Mouse (Mus musculus) heart, embryonic 14.5 days (tissue): ENCODE data around the gene Nxnl1. TPM values are rescaled to one million over a fixed set of nuclear protein-coding genes. Genes with fewer than 3 reads are reported as not detected.
"Not testable (repeated sequence)": the region's sequence is repeated elsewhere in the genome, so short reads cannot be mapped to it uniquely, and the experiment has no call there.

Experiments
- ATAC-seq: fragments of 200-750 bp; cut with Nextera tagmentation; 2 replicates; pipeline ENCODE4 v1.8.0; 2017; ENCODE audit warnings: low read depth, moderate TSS enrichment; ENCODE audit not compliant: insufficient number of reproducible peaks, insufficient read depth, low FRiP score
- H3K27ac ChIP-seq, 2 experiments: fragments of 200-500 bp in 1 of 2; fragments of 300-500 bp in 1 of 2; sonication (generic) in 1 of 2; replicated peaks in 1 of 2; 2 replicates each; pipeline ENCODE4 v1.5.1; 2012 to 2014; ENCODE audit warnings: low read depth in 2 of 2, low read length in 2 of 2, control low read depth in 1 of 2, mild to moderate bottlenecking in 1 of 2, mixed read lengths in 1 of 2; ENCODE audit not compliant: control insufficient read depth in 1 of 2, insufficient read depth in 1 of 2
- H3K27me3 ChIP-seq: fragments of 300-500 bp; sonication (generic); 2 replicates; pipeline ENCODE4 v1.6.1; 2014; ENCODE audit warnings: mild to moderate bottlenecking, low read length, control low read depth; ENCODE audit not compliant: control insufficient read depth, insufficient read depth
- H3K36me3 ChIP-seq: fragments of 300-500 bp; sonication (generic); 2 replicates; pipeline ENCODE4 v1.6.1; 2014; ENCODE audit warnings: mild to moderate bottlenecking, control low read depth, low read length, mixed read lengths; ENCODE audit not compliant: control insufficient read depth, insufficient read depth
- H3K4me1 ChIP-seq, 2 experiments: fragments of 200-500 bp in 1 of 2; fragments of 300-500 bp in 1 of 2; sonication (generic) in 1 of 2; 2 replicates each; pipeline ENCODE4 v1.6.1; 2012 to 2014; ENCODE audit warnings: low read length in 2 of 2, control low read depth in 1 of 2, mixed read lengths in 1 of 2; ENCODE audit not compliant: control insufficient read depth in 2 of 2, insufficient read depth in 2 of 2
- H3K4me2 ChIP-seq: fragments of 300-500 bp; sonication (generic); 2 replicates; pipeline ENCODE4 v1.6.1; 2014; ENCODE audit warnings: mild to moderate bottlenecking, low read length
- H3K4me3 ChIP-seq, 2 experiments: fragments of 200-500 bp in 1 of 2; fragments of 300-500 bp in 1 of 2; sonication (generic) in 1 of 2; 2 replicates each; pipeline ENCODE4 v1.5.1; 2012 to 2014; ENCODE audit warnings: low read length in 2 of 2, mild to moderate bottlenecking in 2 of 2, control low read depth in 1 of 2, low read depth in 1 of 2, moderate library complexity in 1 of 2; ENCODE audit not compliant: control insufficient read depth in 1 of 2, insufficient read depth in 1 of 2
- H3K9ac ChIP-seq: fragments of 300-500 bp; sonication (generic); 2 replicates; pipeline ENCODE4 v1.6.1; 2014; ENCODE audit warnings: mild to moderate bottlenecking, low read length
- H3K9me3 ChIP-seq: fragments of 300-500 bp; sonication (generic); 2 replicates; pipeline ENCODE4 v1.6.1; 2016; ENCODE audit warnings: low read length, control low read depth; ENCODE audit not compliant: control insufficient read depth
- WGBS: fragments of 180-500 bp; shearing (Covaris S2); extraction: QIAGEN DNeasy Blood & Tissue Kit; methylation state at CpG from one replicate; pipeline ENCODE4 v1.1.7; 2014; 5-methylcytosine and 5-hydroxymethylcytosine counted together
- polyA plus RNA-seq: library from polyadenylated mRNA; unstranded; fragments of >200 nt; fragmentation: Nextera tagmentation; extraction: Ambion mirVana; gene quantifications from 2 replicates; pipeline ENCODE4 v1.2.1, GENCODE M21; 2014

Nxnl1 gene
- polyA plus RNA-seq, 1 experiment from 2014 or later: not detected

DNA sequence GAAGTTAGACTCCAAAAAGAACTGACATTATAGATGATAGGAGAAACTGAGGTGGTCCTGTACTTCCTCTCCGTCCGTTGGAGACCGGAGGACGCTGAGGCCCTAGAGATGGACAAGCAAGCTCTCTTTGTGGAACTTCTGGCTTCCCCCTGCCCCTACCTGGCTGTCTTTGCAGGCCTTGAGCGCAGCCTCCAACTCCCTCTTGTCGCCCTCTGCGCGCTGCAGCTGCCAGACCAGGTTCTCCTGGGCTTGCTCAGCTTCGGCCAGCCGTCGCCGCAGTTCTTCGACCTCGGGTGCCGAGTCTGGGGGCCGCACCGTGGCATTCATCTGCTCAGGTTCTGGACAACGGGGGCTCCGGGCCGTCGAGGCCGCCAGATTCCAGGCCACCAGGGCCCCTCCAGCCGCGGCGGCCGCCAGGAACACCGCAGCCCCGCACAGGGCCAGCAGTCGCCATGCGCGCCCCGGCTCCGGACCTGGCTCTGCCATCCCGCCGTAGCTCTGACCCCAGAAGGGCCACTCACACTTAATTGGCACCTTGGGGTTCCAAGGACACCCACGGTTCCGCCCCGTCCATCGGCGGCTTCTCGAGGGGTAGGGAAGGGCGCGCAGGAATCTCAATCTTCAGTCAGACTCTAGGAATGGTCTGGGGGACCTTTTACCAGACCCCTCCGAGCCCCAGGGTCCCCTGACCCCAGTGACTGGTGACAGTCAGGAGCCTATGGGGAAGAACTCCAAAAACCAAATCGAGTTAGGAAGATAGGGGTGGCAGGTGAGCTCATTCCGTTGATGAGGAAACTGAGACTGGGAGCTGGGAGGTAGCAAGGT, 41.0 kb downstream of the Nxnl1 start, which contains the start of gene Ccdc194:
Gene Ccdc194 (minus strand): TSS at position 486 of the 825 bp plus-strand sequence.
- peak within 1 kb of the TSS; percentile 3 to 6; a peak in 2 of 4 replicates for H3K4me3 ChIP-seq
- 14% methylated on average over 46 of the region's 46 CpGs for WGBS
- no peaks in the 10 kb centered on the region for H3K27me3 ChIP-seq
- H3K27ac ChIP-seq: peak within 1 kb of the TSS; percentile 88 to 95
- peaks cover 28 to 29% of the 10 kb centered on the region in 2 experiments for H3K4me1 ChIP-seq
- H3K9ac ChIP-seq: peak within 1 kb of the TSS; percentile 46
- H3K36me3 ChIP-seq: no peaks in the 10 kb centered on the region
- H3K9me3 ChIP-seq: no peaks in the 10 kb centered on the region
- H3K4me2 ChIP-seq: peak within 1 kb of the TSS; percentile 51
- ATAC-seq: no peak

GRCm38 (mm10) chr8:71521634-71522033, 44.8 kb downstream of the Nxnl1 start:
- Histone ChIP-seq H3K4me3 (no peak overlapping the region), H3K9me3 (no peaks in the 10 kb centered on the region), H3K27me3 (no peaks in the 10 kb centered on the region), H3K36me3 (no peaks in the 10 kb centered on the region), H3K4me2 (no peak overlapping the region), H3K27ac (no peak overlapping the region), H3K9ac (no peak overlapping the region), H3K4me1 (peaks cover 13 to 14% of the 10 kb centered on the region in 2 experiments)
- 4% methylated on average over 17 of the region's 17 CpGs for WGBS
- ATAC-seq: peak; percentile 60

DNA sequence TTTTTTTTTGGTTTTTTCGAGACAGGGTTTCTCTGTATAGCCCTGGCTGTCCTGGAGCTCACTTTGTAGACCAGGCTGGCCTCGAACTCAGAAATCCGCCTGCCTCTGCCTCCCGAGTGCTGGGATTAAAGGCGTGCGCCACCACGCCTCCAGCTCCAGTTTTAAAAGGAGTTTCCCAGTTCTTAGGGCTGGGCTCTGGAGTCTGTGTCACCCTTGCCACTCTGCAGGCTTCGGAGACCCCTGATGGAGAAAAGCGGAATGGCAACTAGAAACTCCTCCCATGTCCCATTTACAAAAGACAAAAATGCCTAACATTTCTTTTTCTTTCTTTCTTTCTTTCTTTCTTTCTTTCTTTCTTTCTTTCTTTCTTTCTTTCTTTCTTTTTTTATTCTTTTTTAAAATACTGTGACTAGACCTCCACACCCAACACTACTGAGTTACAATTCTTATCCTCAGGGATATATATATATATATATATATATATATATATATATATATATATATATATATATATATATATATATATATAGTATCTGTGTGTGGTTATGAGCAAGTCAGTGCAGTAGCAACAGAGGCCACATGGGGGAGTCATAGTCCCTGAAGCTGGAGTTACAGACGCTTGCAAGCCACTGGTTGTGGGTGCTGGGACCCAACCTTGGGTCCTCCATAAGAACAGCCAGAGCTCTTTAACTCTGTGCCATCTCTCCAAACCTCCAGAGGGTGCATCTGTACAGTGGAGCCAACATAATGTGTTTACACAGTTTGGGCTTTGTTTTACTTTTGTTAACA, 47.2 kb downstream of the Nxnl1 start:
- H3K9ac ChIP-seq, H3K4me1 ChIP-seq, H3K36me3 ChIP-seq, ATAC-seq, H3K9me3 ChIP-seq, H3K27ac ChIP-seq, H3K4me2 ChIP-seq, H3K27me3 ChIP-seq, H3K4me3 ChIP-seq: not testable (repeated sequence)
- WGBS: 36% methylated on average over 9 of the region's 10 CpGs

GRCm38 (mm10) chr8:71516786-71517185, 49.6 kb downstream of the Nxnl1 start:
- no peak overlapping the region for H3K4me2 ChIP-seq
- whole genome bisulfite sequencing: 20% methylated on average over 6 of the region's 6 CpGs
- H3K9me3 ChIP-seq: no peaks in the 10 kb centered on the region
- no peak overlapping the region for H3K4me3 ChIP-seq
- peaks cover 0 to 5% of the 10 kb centered on the region in 2 experiments; a peak in 1 of 4 replicates for H3K4me1 ChIP-seq
- no peak overlapping the region for H3K27ac ChIP-seq
- H3K27me3 ChIP-seq: no peaks in the 10 kb centered on the region; the same call in 1 of the 2 replicates
- no peak for ATAC-seq
- no peaks in the 10 kb centered on the region for H3K36me3 ChIP-seq
- no peak overlapping the region for H3K9ac ChIP-seq

DNA sequence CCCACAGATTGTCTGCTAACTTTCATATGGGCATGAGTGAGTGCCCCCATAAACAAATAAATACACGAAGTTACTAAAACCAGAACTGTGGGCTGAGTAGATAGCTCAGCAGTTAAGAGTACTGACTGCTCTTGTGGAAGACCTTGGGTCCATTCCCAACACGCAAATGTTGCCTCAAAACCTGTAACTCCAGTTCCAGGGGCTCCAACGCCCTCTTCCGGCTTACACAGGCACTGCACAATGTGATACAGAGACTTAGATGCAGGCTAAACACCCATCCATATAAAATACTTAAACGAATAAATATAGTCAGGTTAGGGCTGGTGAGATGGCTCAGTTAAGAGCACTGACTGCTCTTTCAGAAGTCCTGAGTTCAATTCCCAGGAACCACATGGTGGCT, 51.4 kb downstream of the Nxnl1 start:
- 74% methylated on average over 5 of the region's 5 CpGs for WGBS
- Histone ChIP-seq H3K9me3 (no peaks in the 10 kb centered on the region), H3K27ac (no peak overlapping the region), H3K9ac (no peak overlapping the region), H3K4me1 (peaks cover 0 to 6% of the 10 kb centered on the region in 2 experiments; a peak in 1 of 4 replicates), H3K36me3 (no peaks in the 10 kb centered on the region), H3K4me2 (no peak overlapping the region), H3K27me3 (peaks cover 11% of the 10 kb centered on the region), H3K4me3 (no peak overlapping the region)
- ATAC-seq: no peak

GRCm38 (mm10) chr8:71513018-71513754, 53.2 kb downstream of the Nxnl1 start:
- WGBS: 55% methylated on average over 15 of the region's 15 CpGs
- Histone ChIP-seq H3K27ac (0 out of 4 replicates have a peak overlapping the region, but pooled peaks of 1 of the 2 experiments have one; percentile 1), H3K4me3 (no peak overlapping the region), H3K4me2 (no peak overlapping the region), H3K9ac (no peak overlapping the region), H3K4me1 (peaks cover 0 to 6% of the 10 kb centered on the region in 2 experiments; a peak in 1 of 4 replicates), H3K27me3 (peaks cover 28% of the 10 kb centered on the region), H3K36me3 (no peaks in the 10 kb centered on the region), H3K9me3 (no peaks in the 10 kb centered on the region)
- no peak for ATAC-seq

DNA sequence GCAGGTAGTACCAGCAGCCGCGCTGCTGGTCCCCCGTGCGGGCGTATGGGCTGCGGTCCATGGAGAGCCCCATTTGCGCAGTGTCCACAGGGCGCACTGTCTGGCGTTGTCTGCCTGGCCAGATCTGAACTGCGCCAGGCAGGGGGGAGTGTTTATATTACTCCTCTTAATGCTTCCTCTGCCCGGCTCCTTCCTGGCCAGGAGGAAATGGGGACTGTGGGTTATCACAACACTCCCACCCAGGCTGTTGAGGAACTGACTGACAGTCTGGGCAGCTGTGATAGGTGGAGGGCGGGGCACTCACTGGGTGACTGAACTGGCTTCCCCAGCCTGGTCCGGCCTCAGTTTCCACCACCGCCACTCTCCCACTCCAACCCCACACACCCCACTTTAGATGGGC, 54.8 kb downstream of the Nxnl1 start, which contains the start of gene Plvap:
Gene Plvap (minus strand): TSS at position 109 of the 400 bp plus-strand sequence.
- H3K36me3 ChIP-seq: no peaks in the 10 kb centered on the region
- H3K4me1 ChIP-seq: peaks cover 7 to 12% of the 10 kb centered on the region in 2 experiments; a peak in 3 of 4 replicates
- no peaks in the 10 kb centered on the region for H3K9me3 ChIP-seq
- H3K27ac ChIP-seq: peak within 1 kb of the TSS; percentile 14 to 59; a peak in 3 of 4 replicates
- peaks cover 43% of the 10 kb centered on the region for H3K27me3 ChIP-seq
- H3K4me3 ChIP-seq: peak within 1 kb of the TSS; percentile 36 to 41
- 19% methylated on average over 14 of the region's 14 CpGs for WGBS
- H3K4me2 ChIP-seq: peak within 1 kb of the TSS; percentile 77
- peak; percentile 51 for ATAC-seq
- H3K9ac ChIP-seq: peak within 1 kb of the TSS; percentile 58; the same call in 1 of the 2 replicates
